Comparison of ENCODE assay signal across 8 mouse cellular contexts in the genomic region with DNA sequence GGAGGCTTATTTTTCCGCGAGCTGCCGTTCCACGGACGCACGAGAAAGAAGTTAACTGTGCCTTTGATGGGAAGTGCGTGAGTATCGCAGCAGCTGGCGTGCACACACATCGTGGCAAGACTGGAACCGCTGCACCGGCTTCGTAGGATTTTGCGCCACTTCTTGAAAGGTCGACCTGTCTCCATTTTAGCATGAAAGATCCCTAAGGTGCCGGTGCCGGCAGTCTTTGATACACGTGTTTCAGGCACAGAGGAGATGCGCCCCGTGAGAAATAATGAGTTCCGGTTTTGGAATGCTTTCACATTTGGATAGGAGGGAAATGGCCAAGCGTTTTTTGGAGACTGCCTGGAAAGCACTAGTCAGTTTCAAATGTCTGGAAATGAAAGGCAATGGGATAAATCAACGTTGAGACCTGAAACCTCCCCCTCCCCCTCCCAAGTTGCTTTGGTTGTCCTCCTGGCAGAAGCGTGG. TPM values are rescaled to one million over a fixed set of nuclear protein-coding genes. Genes with fewer than 3 reads are reported as not detected.
DNase-seq lines count a peak whose midpoint lies in the region; ATAC-seq lines count a peak whose summit lies in the region.

No protein-coding gene starts in this region.

- under 1% methylated on average over 24 of the region's 24 CpGs for WGBS in intestine, embryonic 14.5 days
- WGBS in limb, embryonic 15.5 days: under 1% methylated on average over 24 of the region's 24 CpGs
- WGBS in midbrain, embryonic 13.5 days: under 1% methylated on average over 24 of the region's 24 CpGs

- H3K4me2 ChIP-seq in intestine, embryonic 14.5 days (ENCODE audit: low read length): peak overlapping the region; percentile 61
- peak overlapping the region; percentile 65 for H3K4me2 ChIP-seq in limb, embryonic 15.5 days
- H3K4me2 ChIP-seq in midbrain, embryonic 13.5 days (replicated peaks): peak overlapping the region; percentile 76

- H3K27ac ChIP-seq in intestine, embryonic 14.5 days (ENCODE audit: low read depth): peak overlapping the region; percentile 80
- peak overlapping the region; percentile 98 for H3K27ac ChIP-seq in limb, embryonic 15.5 days
- peak overlapping the region; percentile 69 for H3K27ac ChIP-seq in midbrain, embryonic 13.5 days

- H3K9me3 ChIP-seq in intestine, embryonic 14.5 days (ENCODE audit: control insufficient read depth, low read length): no peaks in the 10 kb centered on the region
- H3K9me3 ChIP-seq in limb, embryonic 15.5 days: no peaks in the 10 kb centered on the region
- H3K9me3 ChIP-seq in midbrain, embryonic 13.5 days: no peaks in the 10 kb centered on the region

- peak overlapping the region; percentile 85 for H3K4me3 ChIP-seq in intestine, embryonic 14.5 days (ENCODE audit: low read depth, low read length)
- H3K4me3 ChIP-seq in limb, embryonic 15.5 days: peak overlapping the region; percentile 91
- H3K4me3 ChIP-seq in midbrain, embryonic 13.5 days (replicated peaks): peak overlapping the region; percentile 73

- peak overlapping the region; percentile 37 for H3K9ac ChIP-seq in intestine, embryonic 14.5 days (ENCODE audit: low read length)
- peak overlapping the region; percentile 45 for H3K9ac ChIP-seq in limb, embryonic 15.5 days
- peak overlapping the region; percentile 53; the same call in 1 of the 2 replicates for H3K9ac ChIP-seq in midbrain, embryonic 13.5 days (replicated peaks)

- peaks cover 8% of the 10 kb centered on the region; the same call in 1 of the 2 replicates for H3K4me1 ChIP-seq in intestine, embryonic 14.5 days (replicated peaks; ENCODE audit: control insufficient read depth, insufficient read depth, low read length)
- H3K4me1 ChIP-seq in limb, embryonic 15.5 days: peaks cover 24% of the 10 kb centered on the region
- H3K4me1 ChIP-seq in midbrain, embryonic 13.5 days (replicated peaks): peaks cover 47% of the 10 kb centered on the region

- peak; percentile 16 to 23 for DNase-seq in thymus, adult 18-20 months
- no peak for DNase-seq in thymus, postnatal 25 days
- peak; percentile 27 for DNase-seq in gastrocnemius, postnatal 10 days
- peak; percentile 87 for DNase-seq in intestine, embryonic 14.5 days (ENCODE audit: low spot score)
- peak; percentile 49 for DNase-seq in testis, postnatal 14 days (ENCODE audit: low spot score)

- 0 out of 2 replicates have a peak, but pooled peaks have one; percentile 0 for ATAC-seq in common myeloid progenitor, adult 5-6 weeks (replicated peaks; ENCODE audit: low read depth, poor library complexity, severe bottlenecking)
- ATAC-seq in intestine, embryonic 14.5 days (replicated peaks; ENCODE audit: low FRiP score, low TSS enrichment, low read depth): peak; percentile 2; the same call in 1 of the 2 replicates
- no peak for ATAC-seq in limb, embryonic 15.5 days (ENCODE audit: insufficient number of reproducible peaks, low FRiP score, low TSS enrichment, low read depth)
- ATAC-seq in midbrain, embryonic 13.5 days: no peak

- no peaks in the 10 kb centered on the region for H3K36me3 ChIP-seq in intestine, embryonic 14.5 days (ENCODE audit: control insufficient read depth, insufficient read depth, low read length)
- H3K36me3 ChIP-seq in limb, embryonic 15.5 days: no peaks in the 10 kb centered on the region
- no peaks in the 10 kb centered on the region for H3K36me3 ChIP-seq in midbrain, embryonic 13.5 days

- H3K27me3 ChIP-seq in intestine, embryonic 14.5 days (replicated peaks; ENCODE audit: control insufficient read depth, insufficient read depth, low read length): no peaks in the 10 kb centered on the region; the same call in 1 of the 2 replicates
- no peaks in the 10 kb centered on the region for H3K27me3 ChIP-seq in limb, embryonic 15.5 days
- H3K27me3 ChIP-seq in midbrain, embryonic 13.5 days: peaks cover 21% of the 10 kb centered on the region

RNA-seq across cellular contexts. Expression of gene Tle1, which starts 0.8 kb away (rescaled TPM):
- 5.7 and 17.9 TPM in 2 replicates for total RNA-seq in common myeloid progenitor, adult 5-6 weeks (2017)
- 10 to 100 TPM; 27.2 to 27.4 TPM for total RNA-seq in gastrocnemius, postnatal 10 days (2021)
- polyA plus RNA-seq in intestine, embryonic 14.5 days (2014; fragmentation: Nextera tagmentation; extraction: Ambion mirVana): 24.9 and 25.5 TPM in 2 replicates
- 16.8 and 22.3 TPM in 2 replicates for polyA plus RNA-seq in limb, embryonic 15.5 days (2015; fragmentation: Nextera tagmentation; extraction: Ambion mirVana)
- polyA plus RNA-seq in midbrain, embryonic 13.5 days (2015; fragmentation: Nextera tagmentation; extraction: Ambion mirVana): 39.2 and 45.9 TPM in 2 replicates

Comparison
In these comparisons a context has a peak if more than half of its experiments do, and no peak if none do; other contexts are left out.
1. ATAC-seq: peak in common myeloid progenitor, adult 5-6 weeks (single experiment) and intestine, embryonic 14.5 days (single experiment); none in limb, embryonic 15.5 days (single experiment) and midbrain, embryonic 13.5 days (single experiment).
2. Peak in every context shown above with its lines, with median percentiles within 50 percentile points of each other: H3K27ac ChIP-seq, H3K4me2 ChIP-seq, H3K4me3 ChIP-seq and H3K9ac ChIP-seq.